Mouse (Mus musculus) liver, postnatal 0 days (tissue): ENCODE data around the gene Pcnx4. TPM values are rescaled to one million over a fixed set of nuclear protein-coding genes. Genes with fewer than 3 reads are reported as not detected.

Experiments
- ATAC-seq: fragments of 200-750 bp; cut with Nextera tagmentation; 2 replicates; pipeline ENCODE4 v1.8.0; 2017; ENCODE audit warnings: mild to moderate bottlenecking, moderate library complexity
- DNase-seq: peaks from one replicate; pipeline ENCODE4 v3.0.0-alpha.2; 2016
- H3K27ac ChIP-seq: fragments of 300-500 bp; sonication (generic); 2 replicates; pipeline ENCODE4 v1.5.1; 2014; ENCODE audit warnings: antibody characterized with exemption, moderate library complexity, mild to moderate bottlenecking, low read depth
- H3K27me3 ChIP-seq: fragments of 300-500 bp; sonication (generic); 2 replicates; pipeline ENCODE4 v1.6.1; 2014; ENCODE audit warnings: low read length, control low read depth, mixed read lengths; ENCODE audit not compliant: insufficient read depth
- H3K36me3 ChIP-seq: fragments of 300-500 bp; sonication (generic); replicated peaks from 2 replicates; pipeline ENCODE4 v1.6.1; 2014; ENCODE audit warnings: mild to moderate bottlenecking, control low read depth, low read length, moderate library complexity, mixed read lengths; ENCODE audit not compliant: insufficient read depth
- H3K4me1 ChIP-seq: fragments of 300-500 bp; sonication (generic); 2 replicates; pipeline ENCODE4 v1.6.1; 2014; ENCODE audit warnings: antibody characterized with exemption, mild to moderate bottlenecking, control low read depth; ENCODE audit not compliant: insufficient read depth
- H3K4me2 ChIP-seq: fragments of 300-500 bp; sonication (generic); 2 replicates; pipeline ENCODE4 v1.6.1; 2014; ENCODE audit warnings: low read depth, mild to moderate bottlenecking, low read length, moderate library complexity, mixed read lengths
- H3K4me3 ChIP-seq: fragments of 300-500 bp; sonication (generic); 2 replicates; pipeline ENCODE4 v1.5.1; 2014; ENCODE audit warnings: low read depth, low read length
- H3K9ac ChIP-seq: fragments of 300-500 bp; sonication (generic); replicated peaks from 2 replicates; pipeline ENCODE4 v1.6.1; 2014; ENCODE audit warnings: mild to moderate bottlenecking, moderate library complexity
- H3K9me3 ChIP-seq: fragments of 300-500 bp; sonication (generic); 2 replicates; pipeline ENCODE4 v1.6.1; 2016; ENCODE audit warnings: mild to moderate bottlenecking, control low read depth, low read length, mixed read lengths
- CTCF ChIP-seq: sonication (generic); IDR thresholded peaks from 2 replicates; pipeline ENCODE4 v1.5.1; 2016; ENCODE audit warnings: antibody characterized with exemption, low read depth
- EP300 ChIP-seq: IDR thresholded peaks from 2 replicates; pipeline ENCODE4 v1.6.1; 2016; ENCODE audit warnings: antibody characterized with exemption, low read depth, mild to moderate bottlenecking
- WGBS: fragments of 180-500 bp; shearing (Covaris S2); extraction: QIAGEN DNeasy Blood & Tissue Kit; methylation state at CpG from one replicate; pipeline ENCODE4 v1.1.7; 2014; ENCODE audit not compliant: insufficient replicate concordance; 5-methylcytosine and 5-hydroxymethylcytosine counted together
- polyA plus RNA-seq: library from polyadenylated mRNA; unstranded; fragments of >200 nt; fragmentation: Nextera tagmentation; extraction: Ambion mirVana; gene quantifications from 2 replicates; pipeline ENCODE4 v1.2.1, GENCODE M21; 2015

Gene Pcnx4
- 1.9 TPM in 2 replicates for polyA plus RNA-seq

- TF ChIP-seq EP300 (no peak; the same call in 1 of the 2 replicates), CTCF (peak; percentile 57)
- DNase-seq (peak; percentile 99), ATAC-seq (peak; percentile 100)
- no peaks in the 10 kb centered on the region for H3K36me3 ChIP-seq
- 0% methylated on average over 37 of the region's 45 CpGs for WGBS
- no peaks in the 10 kb centered on the region for H3K27me3 ChIP-seq
- no peaks in the 10 kb centered on the region for H3K9me3 ChIP-seq
- peaks cover 8% of the 10 kb centered on the region for H3K4me1 ChIP-seq
- H3K4me2 ChIP-seq: peak within 1 kb of the TSS; percentile 87
- no peak within 1 kb of the TSS for H3K27ac ChIP-seq
- peak within 1 kb of the TSS; percentile 68 for H3K4me3 ChIP-seq
- peak within 1 kb of the TSS; percentile 64 for H3K9ac ChIP-seq
These were observed at the start of gene Pcnx4 for GRCm38 (mm10) chr12:72536021-72536597. Gene Pcnx4 (plus strand): TSS chr12:72536383.

- no peak for TF ChIP-seq CTCF
- TF ChIP-seq EP300: no peak
- Histone ChIP-seq H3K9ac (no peak overlapping the region), H3K4me3 (no peak overlapping the region), H3K4me1 (peaks cover 5% of the 10 kb centered on the region), H3K27ac (peak overlapping the region; percentile 44; the same call in 1 of the 2 replicates), H3K4me2 (no peak overlapping the region), H3K27me3 (no peaks in the 10 kb centered on the region), H3K9me3 (no peaks in the 10 kb centered on the region), H3K36me3 (no peaks in the 10 kb centered on the region)
- 40% methylated on average over 3 of the region's 3 CpGs for WGBS
- ATAC-seq (no peak), DNase-seq (no peak)
These were observed 48.7 kb upstream of the Pcnx4 start for GRCm38 (mm10) chr12:72487498-72487897.

GRCm38 (mm10) chr12:72489995-72490394, 46.2 kb upstream of the Pcnx4 start:
- H3K9me3 ChIP-seq: no peaks in the 10 kb centered on the region
- TF ChIP-seq EP300 (peak; percentile 75), CTCF (no peak)
- no peak overlapping the region for H3K4me2 ChIP-seq
- H3K27ac ChIP-seq: peak overlapping the region; percentile 98
- DNase-seq: peak; percentile 44
- H3K36me3 ChIP-seq: no peaks in the 10 kb centered on the region
- H3K9ac ChIP-seq: no peak overlapping the region
- H3K4me3 ChIP-seq: no peak overlapping the region
- peaks cover 5% of the 10 kb centered on the region for H3K4me1 ChIP-seq
- H3K27me3 ChIP-seq: no peaks in the 10 kb centered on the region
- peak; percentile 96 for ATAC-seq
- WGBS: 45% methylated on average over 3 of the region's 3 CpGs

GRCm38 (mm10) chr12:72491063-72491719, 45.0 kb upstream of the Pcnx4 start:
- Histone ChIP-seq H3K27me3 (no peaks in the 10 kb centered on the region), H3K36me3 (no peaks in the 10 kb centered on the region), H3K27ac (peak overlapping the region; percentile 98), H3K9me3 (no peaks in the 10 kb centered on the region), H3K4me3 (no peak overlapping the region), H3K4me1 (peaks cover 5% of the 10 kb centered on the region), H3K4me2 (no peak overlapping the region), H3K9ac (no peak overlapping the region)
- no peak for TF ChIP-seq EP300
- TF ChIP-seq CTCF: no peak
- ATAC-seq (no peak), DNase-seq (no peak)
- WGBS: 55% methylated on average over 3 of the region's 3 CpGs

- H3K27me3 ChIP-seq: no peaks in the 10 kb centered on the region
- WGBS: 74% methylated on average over 12 of the region's 12 CpGs
- H3K4me3 ChIP-seq: no peak overlapping the region
- H3K9ac ChIP-seq: no peak overlapping the region
- no peaks in the 10 kb centered on the region for H3K36me3 ChIP-seq
- no peaks in the 10 kb centered on the region for H3K4me1 ChIP-seq
- H3K9me3 ChIP-seq: no peaks in the 10 kb centered on the region
- ATAC-seq (no peak), DNase-seq (no peak)
- H3K4me2 ChIP-seq: no peak overlapping the region
- TF ChIP-seq EP300 (no peak), CTCF (no peak)
- H3K27ac ChIP-seq: no peak overlapping the region
These were observed 39.1 kb upstream of the Pcnx4 start for GRCm38 (mm10) chr12:72496866-72497600.

GRCm38 (mm10) chr12:72509606-72510005, 26.6 kb upstream of the Pcnx4 start:
- H3K36me3 ChIP-seq: no peaks in the 10 kb centered on the region
- no peak overlapping the region for H3K9ac ChIP-seq
- no peaks in the 10 kb centered on the region for H3K27me3 ChIP-seq
- ATAC-seq: no peak
- no peak for DNase-seq
- no peaks in the 10 kb centered on the region for H3K4me1 ChIP-seq
- WGBS: 83% methylated on average over 7 of the region's 7 CpGs
- H3K9me3 ChIP-seq: no peaks in the 10 kb centered on the region
- no peak overlapping the region for H3K4me3 ChIP-seq
- H3K27ac ChIP-seq: no peak overlapping the region
- H3K4me2 ChIP-seq: no peak overlapping the region
- TF ChIP-seq EP300: no peak
- no peak for TF ChIP-seq CTCF
